Mouse (Mus musculus): ENCODE data around the gene Dapp1.
"Not testable (repeated sequence)": the region's sequence is repeated elsewhere in the genome, so short reads cannot be mapped to it uniquely, and the experiment has no call there.

The Dapp1 gene

DNA sequence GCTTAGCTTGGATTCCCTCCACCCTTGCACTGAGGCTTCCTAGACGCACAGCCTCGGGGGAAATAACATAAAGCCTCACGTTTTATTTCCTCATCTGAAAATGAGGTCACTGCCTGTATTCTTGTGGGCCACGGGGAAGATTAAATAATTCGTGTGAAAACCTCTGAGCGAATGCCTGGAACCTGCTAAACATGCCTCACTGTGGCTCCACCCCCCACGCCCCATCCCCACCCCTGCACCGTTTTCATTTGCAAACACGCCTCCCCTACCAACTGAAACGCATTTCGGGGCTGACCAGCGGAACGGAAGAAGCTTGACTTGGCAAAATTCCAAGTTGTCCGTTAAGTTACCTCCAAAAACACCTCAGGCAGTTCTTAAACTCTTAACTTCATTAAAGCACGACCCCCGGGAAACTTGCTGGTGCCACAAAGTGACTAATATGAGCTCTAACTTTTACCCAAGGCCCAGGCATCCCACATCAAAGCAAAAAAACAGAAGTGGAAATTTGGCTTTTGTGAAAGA lies 25.7 kb downstream of the Dapp1 start:
- DNase-seq (ENCODE audit: low spot score in 2 of 2), result no peak

DNA sequence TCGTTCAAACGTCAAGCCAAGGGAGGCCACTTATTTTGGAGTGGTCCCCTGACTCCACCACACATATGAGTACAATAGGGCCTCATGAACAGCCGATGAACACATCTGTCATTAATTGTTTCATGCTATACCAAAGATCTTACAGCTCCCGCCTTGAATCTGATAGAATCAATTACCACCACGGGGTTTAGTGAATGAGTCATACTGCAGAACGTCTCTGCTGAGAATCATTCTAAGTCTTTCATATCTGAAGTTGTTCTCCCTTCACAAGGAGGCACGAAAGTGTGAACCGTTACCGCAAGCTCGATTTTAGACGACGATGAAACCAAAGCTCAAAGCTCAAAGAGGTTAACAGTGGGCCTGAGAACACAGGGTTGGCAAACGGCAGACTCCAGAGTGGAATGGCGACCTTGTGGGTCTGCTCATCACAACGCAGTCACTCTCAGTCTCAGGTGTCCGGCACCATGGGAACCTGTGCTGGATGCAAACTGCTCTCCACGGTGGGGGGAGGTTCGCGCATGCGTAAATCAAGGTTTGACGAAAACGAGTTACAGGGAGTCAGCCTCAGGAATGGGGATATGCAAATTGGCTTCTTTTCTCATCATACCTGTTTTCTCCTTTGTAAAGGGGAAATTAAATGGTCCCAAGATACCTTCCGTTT lies 27.0 kb downstream of the Dapp1 start:
- no peak for DNase-seq (ENCODE audit: low spot score in 2 of 2)

DNA sequence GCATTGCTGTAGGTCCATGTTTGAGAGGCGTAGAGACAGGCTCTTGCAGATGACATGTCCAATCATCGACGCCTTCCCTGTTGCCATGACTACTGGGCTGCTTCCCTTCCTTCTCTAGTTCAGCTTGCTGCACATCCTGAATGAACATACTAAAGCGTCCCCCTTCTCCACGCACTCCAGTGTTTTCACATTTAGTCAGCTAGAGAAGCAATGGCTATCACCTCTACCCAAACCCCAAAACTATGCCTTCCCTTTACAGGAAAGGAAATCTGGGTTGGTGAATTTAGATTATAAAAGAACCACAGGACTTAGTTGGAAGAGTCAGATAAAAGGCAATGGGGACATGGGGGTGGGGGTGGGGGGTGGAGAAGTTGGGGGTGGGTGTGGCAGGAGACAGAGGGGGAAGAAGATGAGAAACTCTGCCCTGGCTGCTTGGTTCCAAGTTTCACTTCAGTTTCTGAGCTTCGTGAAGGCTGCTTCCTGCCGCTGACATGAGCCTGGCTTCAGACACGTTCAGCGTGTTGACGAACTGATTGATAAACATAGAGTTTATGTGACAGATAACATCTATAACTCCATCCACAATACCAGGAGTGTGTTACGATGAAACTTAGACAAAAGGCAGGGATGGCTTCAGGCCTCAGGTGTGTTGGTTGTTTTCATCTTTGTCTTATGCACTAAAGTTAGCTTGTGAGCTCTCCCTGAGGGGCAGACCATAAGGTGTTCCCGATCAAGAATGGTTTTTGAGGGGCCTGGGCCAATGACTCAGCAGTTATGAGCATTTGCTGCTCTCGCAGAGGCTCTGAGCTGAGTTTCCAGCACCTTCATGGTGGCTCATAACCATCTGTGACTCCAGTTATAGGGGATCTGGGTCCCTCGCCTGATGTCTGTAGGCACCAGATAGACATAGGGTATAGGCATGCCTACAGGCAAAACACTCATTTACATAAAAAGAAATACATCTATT lies 28.1 kb downstream of the Dapp1 start:
- peak; percentile 73 to 76 for DNase-seq (ENCODE audit: low spot score in 2 of 2)

DNA sequence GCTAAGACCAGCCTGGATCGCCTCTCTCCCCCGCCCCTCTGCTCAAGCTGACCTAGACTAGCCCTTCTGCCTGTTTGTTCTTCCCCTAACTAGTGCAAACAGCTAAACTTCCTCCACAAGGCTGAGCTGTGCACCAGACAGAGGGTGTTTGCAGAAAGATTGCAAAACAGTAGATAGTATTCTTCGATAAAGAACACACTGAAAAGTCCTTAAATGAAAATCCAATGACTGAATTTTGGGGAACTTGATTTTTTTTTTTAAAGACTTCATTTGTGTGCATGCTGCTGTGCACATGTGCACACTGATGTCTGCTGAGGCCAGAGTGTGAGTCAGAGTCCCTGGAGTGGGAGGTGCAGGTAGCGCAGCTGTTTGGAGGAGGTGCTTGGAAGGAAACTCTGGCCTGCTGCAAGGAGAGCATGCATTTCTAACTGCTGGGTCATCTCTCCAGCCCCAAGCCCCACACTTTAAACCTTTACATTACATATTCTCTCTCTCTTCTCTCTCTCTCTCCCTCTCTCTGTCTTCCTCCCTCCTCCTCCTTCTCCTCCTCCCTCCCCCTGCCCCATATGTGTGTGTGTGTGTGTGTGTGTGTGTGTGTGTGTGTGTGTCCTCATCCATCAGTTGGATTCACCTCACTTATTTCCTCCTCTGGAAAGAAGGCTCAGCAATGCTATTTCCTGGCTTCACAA lies 29.0 kb downstream of the Dapp1 start:
- peak in 1 of 2 experiments; percentile 47 for DNase-seq (ENCODE audit: low spot score in 2 of 2)

DNA sequence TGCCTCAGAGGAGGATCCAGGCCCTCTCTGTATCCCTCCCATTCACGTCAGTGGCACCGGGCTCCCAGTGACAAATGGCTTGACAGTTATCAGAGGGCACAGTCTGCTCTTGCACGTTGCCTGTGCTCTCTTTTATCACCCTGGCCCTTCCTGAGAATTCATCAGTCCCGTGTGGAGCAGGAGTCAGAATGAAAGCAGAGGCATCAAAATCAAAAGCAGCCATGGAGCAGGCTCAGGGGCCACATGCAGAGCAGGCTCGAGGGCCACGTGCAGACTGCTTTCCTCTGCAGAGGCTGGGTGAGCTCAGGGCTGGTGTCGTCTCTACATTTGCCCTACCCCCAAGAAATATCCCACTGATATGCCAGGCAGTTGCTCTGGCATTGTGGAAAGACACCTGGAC lies 29.5 kb downstream of the Dapp1 start:
- DNase-seq (ENCODE audit: low spot score in 2 of 2), result no peak

DNA sequence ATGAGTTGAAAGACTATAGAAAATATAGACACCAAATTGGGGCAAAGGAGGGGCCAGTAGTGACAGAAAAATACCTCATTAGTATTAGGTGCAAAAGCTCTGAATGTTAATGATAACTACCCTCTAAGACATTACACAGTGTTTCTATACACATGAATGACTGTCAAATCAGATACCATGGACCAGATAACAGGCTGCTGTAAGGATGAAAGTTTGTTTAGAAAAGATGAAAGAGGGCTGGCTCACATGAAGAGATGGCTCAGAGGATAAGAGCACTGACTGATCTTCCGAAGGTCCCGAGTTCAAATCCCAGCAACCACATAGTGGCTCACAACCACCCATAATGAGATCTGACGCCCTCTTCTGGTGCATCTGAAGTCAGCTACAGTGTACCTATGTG lies 30.0 kb downstream of the Dapp1 start:
- DNase-seq (ENCODE audit: low spot score in 2 of 2), result not testable (repeated sequence)

DNA sequence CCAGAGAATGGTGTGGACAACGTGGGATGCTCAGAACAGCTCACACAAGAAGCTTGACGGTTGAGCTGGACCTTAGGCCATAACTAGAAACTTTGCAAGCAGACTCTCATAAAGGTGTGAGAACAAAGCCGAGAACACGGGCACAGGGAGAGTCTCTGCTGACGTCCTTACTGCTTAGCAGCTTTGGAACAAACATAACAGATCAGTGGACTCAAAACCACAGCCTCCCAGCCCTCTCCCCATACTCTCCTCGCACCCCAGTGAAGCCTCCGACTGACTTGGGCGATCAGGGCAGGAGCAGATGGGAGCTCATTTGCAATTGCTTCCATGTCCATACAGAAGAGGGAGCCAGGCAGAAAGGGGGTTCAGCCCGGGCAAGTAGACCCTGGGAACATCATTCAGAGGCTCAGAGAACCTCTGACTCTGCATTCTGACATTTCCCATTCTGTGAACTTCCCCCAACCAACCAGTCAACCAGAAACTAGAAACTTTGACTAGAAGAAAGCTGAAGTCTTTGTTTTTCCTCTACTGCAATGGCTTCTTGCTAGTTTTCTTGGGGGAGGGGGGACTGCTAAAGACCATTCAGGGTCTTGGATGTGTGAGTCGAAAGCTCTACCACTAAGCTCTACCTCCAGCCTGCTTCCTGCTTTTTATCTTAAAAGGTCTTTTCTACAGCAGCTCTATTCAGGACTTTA lies 31.0 kb downstream of the Dapp1 start:
- DNase-seq (ENCODE audit: low spot score in 2 of 2), result no peak

DNA sequence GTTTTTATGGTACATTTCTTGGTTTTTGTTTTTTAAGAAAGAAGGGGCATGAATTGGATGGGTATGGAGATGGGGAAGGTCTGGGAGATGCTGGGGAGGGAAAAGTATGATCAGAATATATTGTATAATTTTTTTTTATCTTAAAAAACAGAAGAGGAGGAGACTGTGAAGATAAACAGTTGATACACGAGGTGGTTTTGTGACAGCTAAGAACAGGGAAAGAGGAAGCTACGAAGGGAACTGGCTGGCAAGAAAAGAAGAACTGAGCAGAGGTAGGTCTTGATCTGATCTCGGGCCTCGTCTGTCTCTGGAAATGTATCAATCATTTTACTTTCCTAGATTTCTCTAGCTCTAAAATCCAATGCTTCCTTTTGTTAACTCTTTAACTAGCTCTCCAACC lies 33.8 kb downstream of the Dapp1 start:
- no peak for DNase-seq (ENCODE audit: low spot score in 2 of 2)

DNA sequence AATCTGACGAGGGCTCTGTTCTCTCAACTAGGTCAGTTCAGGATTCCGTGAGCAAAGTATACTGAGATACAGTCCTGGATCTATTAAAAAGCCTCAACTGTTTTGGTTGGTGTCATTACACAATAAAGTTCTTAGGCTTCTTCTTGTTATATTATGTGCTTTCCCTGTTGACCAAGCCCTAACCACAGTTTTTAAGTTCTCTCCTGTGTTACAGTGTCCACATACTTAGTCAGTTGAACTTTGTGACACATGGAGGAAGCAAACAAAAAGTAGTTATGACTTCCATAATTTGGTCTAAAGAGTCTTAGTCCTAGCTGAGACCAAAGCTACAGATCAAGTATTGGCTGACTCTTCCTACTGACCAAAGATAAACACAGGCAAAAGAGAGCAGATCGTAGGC lies 34.5 kb downstream of the Dapp1 start:
- no peak for DNase-seq (ENCODE audit: low spot score in 2 of 2)

DNA sequence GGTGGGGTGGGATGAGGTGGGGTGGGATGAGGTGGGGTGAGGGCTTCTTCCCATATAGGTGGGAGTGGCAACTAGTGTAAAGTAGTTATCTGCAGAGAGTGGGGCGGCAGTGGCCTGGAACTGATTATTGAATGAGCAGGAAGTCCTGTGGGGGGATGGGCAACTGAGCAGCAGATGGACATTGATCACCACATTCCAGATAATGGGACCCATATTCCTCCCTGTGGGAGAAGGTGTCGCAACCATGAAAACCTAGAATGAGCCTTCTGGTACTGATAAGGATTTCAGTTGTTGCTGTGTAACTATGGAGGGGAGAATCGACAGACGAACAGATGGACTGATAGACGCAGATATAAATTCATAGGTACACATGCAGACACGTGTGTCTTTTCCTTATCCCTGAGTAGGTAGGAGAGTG lies 37.6 kb downstream of the Dapp1 start:
- DNase-seq (ENCODE audit: low spot score in 2 of 2), result no peak

DNA sequence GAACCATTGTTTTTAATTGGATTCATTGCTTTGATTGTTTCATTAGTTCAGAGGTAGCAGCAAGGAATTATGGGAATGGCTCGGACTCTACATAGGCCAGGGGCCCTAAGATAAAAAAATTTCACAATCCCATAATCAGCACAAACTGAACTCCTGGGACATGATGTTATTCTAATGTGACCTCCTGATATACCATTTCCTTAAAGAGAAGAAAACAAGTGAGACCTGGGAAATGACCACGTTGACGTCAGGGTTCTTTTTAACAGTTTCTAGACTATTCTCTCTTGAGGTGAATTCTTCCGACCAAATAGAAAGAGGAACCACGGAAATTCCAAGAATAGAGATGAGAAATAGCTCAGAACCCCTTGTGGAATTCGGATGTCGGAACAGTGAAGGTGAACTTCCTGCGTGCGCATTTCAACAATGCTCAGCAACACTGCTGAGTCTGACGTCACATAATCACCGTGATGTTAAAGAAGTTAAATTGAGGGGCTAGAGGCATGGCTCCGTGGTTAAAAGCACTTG lies 39.2 kb downstream of the Dapp1 start:
- no peak for DNase-seq (ENCODE audit: low spot score in 2 of 2)

DNA sequence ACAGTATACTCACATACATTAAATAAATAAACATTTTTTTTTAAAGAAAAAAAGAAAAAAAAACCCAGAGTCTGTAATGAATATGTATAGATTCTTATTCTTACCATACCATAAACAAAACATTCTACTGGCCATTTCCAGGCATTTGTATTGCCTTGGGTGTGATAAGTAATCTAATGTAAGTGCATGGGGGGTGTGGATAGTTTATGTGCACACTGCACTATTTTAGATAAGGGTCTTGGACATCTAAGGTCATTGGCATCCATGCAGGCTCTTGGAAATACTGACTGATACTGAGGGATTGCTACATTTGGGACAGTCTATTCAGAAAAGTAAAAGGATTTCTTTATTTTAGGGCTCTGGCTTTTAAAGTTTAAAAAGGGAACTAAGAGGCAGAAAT lies 39.8 kb downstream of the Dapp1 start:
- DNase-seq (ENCODE audit: low spot score in 2 of 2), result no peak

DNA sequence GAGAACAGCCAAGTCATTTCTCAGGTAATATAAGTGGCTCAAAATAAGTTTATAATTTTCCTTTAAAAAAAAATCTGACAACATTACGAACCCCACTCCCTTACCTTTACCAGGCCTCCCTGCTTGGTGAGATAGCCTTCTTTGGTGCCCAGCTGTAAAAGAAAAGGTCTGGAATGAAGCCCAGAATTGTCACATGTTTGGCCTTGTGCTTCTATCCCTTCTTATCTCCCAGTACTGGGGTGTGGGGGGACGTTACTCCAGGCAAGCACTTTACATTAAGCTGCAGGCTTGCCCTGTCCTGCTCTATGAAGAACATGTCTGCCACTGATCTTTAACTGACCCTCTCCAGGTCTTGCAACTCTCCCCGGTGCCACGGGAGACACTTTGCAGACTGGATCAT lies 40.6 kb downstream of the Dapp1 start:
- no peak for DNase-seq (ENCODE audit: low spot score in 2 of 2)

DNA sequence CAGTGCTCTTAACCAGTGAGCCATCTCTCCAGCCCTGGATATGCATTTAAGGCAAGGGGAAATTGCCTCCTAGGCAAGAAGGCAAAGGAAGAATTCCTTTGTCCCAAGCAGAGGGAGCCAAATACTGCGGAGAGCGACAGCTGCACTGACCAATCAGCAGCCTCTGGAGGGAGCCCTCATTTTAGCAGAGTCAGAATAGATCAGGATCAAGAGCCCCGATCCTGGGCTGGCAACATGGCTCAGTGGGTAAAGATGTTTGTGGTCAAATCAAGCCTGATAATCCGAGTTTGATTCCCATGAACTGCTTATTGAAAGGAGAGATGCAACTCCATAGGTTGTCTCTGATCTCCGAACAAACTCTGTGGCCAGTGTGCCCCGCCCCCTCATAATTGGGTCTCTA lies 42.7 kb downstream of the Dapp1 start:
- peak in 1 of 2 experiments; percentile 26 for DNase-seq (ENCODE audit: low spot score in 2 of 2)

DNA sequence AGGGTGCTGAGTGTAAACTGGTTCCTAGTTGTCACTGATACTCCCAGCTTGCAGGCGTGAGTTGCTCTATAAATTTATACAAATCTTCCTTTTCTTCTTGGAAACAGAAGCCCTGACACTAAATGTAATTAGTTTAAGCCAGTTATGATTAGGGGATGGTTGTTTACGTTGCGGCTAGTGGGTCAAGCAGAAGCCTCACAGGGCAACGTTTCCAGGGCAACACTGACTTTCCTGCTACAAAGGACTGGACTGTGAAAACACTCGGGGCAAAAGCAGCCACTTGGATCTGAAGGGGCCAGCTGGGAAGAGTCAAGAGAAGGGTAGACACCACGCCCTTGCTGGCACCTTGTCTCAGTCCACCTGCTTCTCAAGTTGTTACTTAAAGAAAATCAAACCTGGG lies 44.8 kb downstream of the Dapp1 start:
- DNase-seq (ENCODE audit: low spot score in 2 of 2), result no peak

DNA sequence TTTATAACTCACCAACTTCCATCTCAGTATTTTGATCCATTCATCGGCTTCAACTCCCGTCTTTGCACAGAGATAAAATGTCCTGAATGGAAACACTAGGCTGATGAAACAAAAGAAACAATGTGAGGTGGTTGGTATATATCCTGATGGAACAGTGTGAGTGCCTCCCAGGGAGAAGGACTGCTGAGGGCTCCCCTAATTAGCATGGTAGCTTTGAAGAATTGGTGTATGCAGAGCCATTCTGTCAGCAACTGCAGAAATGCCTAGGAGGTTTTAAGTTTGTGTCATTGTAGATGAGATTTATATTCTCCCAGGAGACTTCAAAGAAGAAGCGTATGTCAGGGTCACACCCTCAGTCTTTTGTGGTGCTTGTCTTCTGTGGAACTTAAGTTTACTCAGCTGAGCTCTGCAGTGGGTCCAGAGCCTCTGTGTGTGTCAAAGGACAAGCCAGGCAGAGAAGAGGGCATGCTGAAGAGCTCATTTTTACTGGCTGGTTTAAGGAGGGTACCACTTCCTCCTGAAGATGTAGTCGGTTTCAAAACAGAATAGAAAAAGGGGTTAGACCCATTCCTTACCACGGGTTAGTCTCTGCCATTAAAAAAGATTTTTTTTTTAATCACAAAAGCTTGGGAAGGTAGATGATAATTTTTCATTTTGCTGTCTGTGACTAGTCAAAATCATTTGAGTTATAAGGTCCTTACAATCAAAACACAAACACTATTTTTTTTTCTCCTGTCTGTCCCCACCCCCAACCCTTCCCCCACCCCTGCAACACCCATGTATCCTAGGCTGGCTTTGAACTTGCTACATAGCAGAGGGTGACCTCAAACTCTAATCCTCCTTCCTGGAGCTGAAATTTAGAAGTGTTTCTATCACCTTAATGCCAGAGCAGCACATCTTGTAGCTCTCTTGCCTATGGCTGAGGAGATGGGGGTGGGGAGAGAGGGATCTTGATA lies 45.5 kb downstream of the Dapp1 start:
- DNase-seq (ENCODE audit: low spot score in 2 of 2), result no peak

DNA sequence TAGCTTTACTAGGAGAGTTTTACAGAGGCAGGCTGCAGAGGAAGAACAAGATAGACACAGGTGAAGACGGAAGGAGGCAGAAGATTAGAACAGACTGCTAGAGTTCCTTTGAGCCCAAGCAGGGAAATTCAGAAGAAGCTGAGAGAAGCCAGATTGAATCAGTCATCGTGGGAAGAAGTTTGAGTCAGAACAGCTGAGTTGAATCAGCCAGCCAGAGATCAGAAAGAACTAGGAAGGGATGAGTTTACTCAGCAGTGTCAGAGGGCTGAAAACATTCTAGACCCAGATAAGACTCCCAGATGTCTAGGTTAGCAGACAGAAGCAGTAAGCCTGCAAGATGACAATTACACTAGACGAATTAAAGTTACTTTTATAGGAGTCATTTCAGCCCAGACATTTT lies 47.4 kb downstream of the Dapp1 start:
- no peak for DNase-seq (ENCODE audit: low spot score in 2 of 2)

DNA sequence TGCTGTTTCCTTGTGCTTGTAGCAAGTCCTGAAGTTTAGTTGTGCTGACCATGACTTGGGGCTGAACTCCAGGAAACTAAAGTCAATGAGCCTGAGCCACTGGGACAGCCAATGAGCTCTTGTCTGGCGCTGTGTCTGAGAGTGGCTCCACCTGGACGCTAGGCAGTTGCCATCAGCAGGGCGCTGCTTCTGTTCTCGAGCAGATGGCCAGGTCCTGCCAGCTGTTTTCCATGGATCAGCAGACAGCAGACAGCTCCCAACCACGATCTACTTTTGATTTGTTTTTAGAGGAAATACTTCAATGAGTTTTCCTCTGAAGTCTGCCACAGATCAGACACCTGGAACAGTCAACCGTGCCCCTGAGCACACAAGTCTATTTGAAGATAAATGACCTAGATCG lies 48.6 kb downstream of the Dapp1 start:
- DNase-seq (ENCODE audit: low spot score in 2 of 2), result no peak

DNA sequence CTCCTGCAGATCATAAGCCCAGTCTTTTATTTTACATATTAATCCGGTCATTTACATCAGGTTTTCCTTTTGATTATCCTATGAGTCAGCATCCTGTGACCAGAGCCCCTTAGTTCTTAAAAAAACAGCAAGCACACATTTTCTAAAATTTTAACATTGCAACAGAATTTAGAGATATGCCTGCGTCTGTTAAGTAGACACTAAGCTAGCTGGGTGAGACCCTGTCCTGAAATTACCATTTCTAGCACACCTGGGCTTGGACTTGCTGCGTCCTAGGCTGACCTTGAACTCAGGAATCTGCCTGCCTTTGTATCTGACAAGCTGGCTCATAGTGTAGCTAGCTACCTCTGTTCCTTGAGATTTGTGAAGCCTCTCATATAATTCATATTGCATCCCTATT lies 51.4 kb downstream of the Dapp1 start:
- no peak for DNase-seq (ENCODE audit: low spot score in 2 of 2)

DNA sequence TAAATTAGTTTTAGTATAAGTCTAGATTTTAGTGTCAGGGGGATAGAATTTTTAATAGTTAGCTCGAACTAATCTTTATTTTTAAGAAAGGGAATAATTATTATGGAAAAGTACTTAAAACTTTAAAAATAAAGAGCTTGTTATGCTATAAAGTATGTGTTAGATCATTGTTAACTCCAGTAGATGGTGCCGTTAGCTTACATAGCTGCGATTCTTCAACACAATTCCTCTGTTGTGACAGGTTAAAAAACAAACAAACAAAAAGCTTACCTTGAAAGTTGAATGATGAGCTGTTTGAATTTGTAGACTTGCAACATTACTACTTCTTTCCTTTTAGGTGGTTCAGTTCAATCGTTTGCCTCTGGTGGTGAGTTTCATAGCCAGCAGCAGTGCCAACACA lies 54.3 kb downstream of the Dapp1 start:
- no peak for DNase-seq (ENCODE audit: low spot score in 2 of 2)
